Mouse (Mus musculus): ENCODE data around the gene Enthd1. TPM values are rescaled to one million over a fixed set of nuclear protein-coding genes. Genes with fewer than 3 reads are reported as not detected.

Enthd1 gene
- total and polyA plus RNA-seq, 3 experiments: not detected

DNA sequence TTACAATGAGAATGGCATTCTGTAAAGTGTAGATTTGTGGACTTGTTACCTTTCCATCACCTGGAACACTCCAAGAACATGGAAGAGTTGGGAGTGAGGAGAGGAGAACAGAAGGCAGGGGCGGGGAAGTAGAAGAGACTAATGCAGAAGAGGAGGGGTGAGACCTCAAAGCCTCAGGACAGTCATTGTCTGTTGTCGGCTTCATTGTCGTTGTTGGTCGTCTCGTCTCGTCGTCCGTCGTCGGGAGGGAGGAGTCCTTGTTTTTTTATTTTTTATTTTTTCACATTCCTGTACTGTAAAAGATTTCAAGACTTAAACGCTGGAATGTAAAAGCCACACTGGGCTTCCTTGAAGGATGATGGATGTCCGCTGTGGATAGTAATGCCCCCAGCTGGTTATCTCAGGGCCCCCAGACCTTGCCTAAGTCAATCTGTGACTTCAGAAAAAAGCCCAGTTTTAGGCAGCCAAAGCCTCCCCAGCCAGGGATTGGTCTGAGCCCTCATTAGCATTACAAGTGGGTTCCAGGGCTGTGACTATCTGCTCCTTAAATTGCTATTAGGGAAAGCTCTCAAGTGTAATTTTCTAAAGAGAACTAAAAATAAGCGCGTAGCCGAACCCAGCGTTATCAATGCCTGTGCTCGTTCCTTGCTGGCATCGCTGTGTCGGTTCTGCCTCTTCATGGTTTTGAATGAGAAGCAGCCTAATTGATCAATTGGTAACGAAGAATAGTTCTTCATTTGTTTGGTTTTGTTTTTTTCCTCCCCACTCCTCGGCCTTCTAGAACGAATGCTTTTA, 12.4 kb upstream of the Enthd1 start:
- H3K36me3 ChIP-seq (ENCODE audit: control insufficient read depth, insufficient read depth, low read length): no peaks in the 10 kb centered on the region
- H3K27ac ChIP-seq: no peak overlapping the region
- H3K79me2 ChIP-seq (replicated peaks; ENCODE audit: control insufficient read depth, insufficient read depth, low read length): no peaks in the 10 kb centered on the region
- intact Hi-C loops (cut with DNase I): no loop called here
- no peak overlapping the region for H3K9ac ChIP-seq (ENCODE audit: low read depth, low read length)
- no peak for DNase-seq
- H3K4me3 ChIP-seq: no peak overlapping the region
- H3K4me1 ChIP-seq (ENCODE audit: control insufficient read depth, insufficient read depth, low read length): no peaks in the 10 kb centered on the region
- WGBS: 18% methylated on average over 22 of the region's 22 CpGs
- TF ChIP-seq POLR2A (IDR thresholded peaks at IDR 0.05; ENCODE audit: insufficient read depth, low read depth, low read length) (no peak), EP300 (IDR thresholded peaks at IDR 0.05; ENCODE audit: insufficient read depth, low read depth, low read length) (no peak), CTCF (IDR thresholded peaks at IDR 0.05) (no peak)
- no peaks in the 10 kb centered on the region; the same call in 1 of the 2 replicates for H3K27me3 ChIP-seq (ENCODE audit: control insufficient read depth, insufficient read depth, low read length)

DNA sequence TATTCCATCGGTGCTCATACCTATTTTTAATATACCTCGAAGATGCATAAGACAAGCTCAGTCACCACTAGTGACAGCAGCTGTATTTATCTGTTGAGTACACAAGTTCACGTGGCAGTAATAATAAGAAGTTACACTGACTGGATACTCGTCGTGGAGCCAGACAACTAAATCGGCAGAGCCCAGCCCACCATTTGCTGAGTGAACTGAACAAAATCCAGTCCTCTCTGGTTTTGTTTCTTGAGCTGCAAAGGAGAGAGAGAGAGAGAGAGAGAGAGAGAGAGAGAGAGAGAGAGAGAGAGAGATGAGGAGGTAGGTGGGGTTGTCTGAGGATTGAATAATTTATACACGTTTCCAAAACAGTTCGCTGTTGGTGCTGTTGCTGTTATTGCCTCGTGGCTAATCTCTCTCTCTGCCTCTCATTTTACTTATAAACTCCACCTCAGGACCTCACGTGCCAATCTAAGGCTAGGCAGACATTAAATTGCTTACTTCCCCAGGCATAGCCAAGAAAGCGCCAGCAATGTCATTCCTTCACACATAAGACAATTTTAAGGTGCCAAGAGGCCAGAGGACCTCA, 11.5 kb upstream of the Enthd1 start:
- no peak overlapping the region for H3K4me3 ChIP-seq
- no peaks in the 10 kb centered on the region for H3K36me3 ChIP-seq (ENCODE audit: control insufficient read depth, insufficient read depth, low read length)
- TF ChIP-seq EP300 (IDR thresholded peaks at IDR 0.05; ENCODE audit: insufficient read depth, low read depth, low read length) (no peak), CTCF (IDR thresholded peaks at IDR 0.05) (no peak), POLR2A (IDR thresholded peaks at IDR 0.05; ENCODE audit: insufficient read depth, low read depth, low read length) (no peak)
- no peaks in the 10 kb centered on the region; the same call in 1 of the 2 replicates for H3K27me3 ChIP-seq (ENCODE audit: control insufficient read depth, insufficient read depth, low read length)
- 78% methylated on average over 11 of the region's 11 CpGs for WGBS
- no peak overlapping the region for H3K9ac ChIP-seq (ENCODE audit: low read depth, low read length)
- H3K79me2 ChIP-seq (replicated peaks; ENCODE audit: control insufficient read depth, insufficient read depth, low read length): no peaks in the 10 kb centered on the region
- DNase-seq: no peak
- no peak overlapping the region for H3K27ac ChIP-seq
- H3K4me1 ChIP-seq (ENCODE audit: control insufficient read depth, insufficient read depth, low read length): no peaks in the 10 kb centered on the region
- intact Hi-C loops (cut with DNase I): no loop called here

DNA sequence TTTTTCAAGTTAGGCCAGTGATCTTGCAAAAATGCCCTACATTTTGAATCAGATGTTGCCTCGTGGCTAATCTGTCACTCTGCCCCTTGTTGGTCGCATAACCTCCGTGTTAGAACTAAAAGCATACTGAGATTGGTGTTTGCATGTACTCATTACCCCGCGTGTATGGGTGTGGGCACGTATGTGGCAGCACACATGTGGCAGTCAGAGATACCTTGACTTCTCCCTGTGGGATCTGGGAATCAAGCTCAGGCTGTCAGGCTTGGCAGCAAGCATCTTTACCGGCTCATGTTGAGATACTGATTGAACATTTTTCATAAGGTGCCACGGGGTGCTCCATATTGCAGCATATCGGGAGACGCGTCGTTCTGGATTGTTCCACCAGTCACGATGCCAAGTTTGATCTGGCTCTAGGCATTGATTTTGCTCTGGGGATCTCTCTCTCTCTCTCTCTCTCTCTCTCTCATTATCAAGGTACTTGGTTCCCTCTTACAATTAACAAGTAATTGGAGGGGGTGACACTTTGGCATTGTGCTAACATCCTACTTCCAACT, 10.9 kb upstream of the Enthd1 start:
- Histone ChIP-seq H3K9ac (ENCODE audit: low read depth, low read length) (no peak overlapping the region), H3K27ac (no peak overlapping the region), H3K79me2 (replicated peaks; ENCODE audit: control insufficient read depth, insufficient read depth, low read length) (no peaks in the 10 kb centered on the region), H3K27me3 (ENCODE audit: control insufficient read depth, insufficient read depth, low read length) (no peaks in the 10 kb centered on the region; the same call in 1 of the 2 replicates), H3K4me3 (no peak overlapping the region), H3K4me1 (ENCODE audit: control insufficient read depth, insufficient read depth, low read length) (no peaks in the 10 kb centered on the region), H3K36me3 (ENCODE audit: control insufficient read depth, insufficient read depth, low read length) (no peaks in the 10 kb centered on the region)
- TF ChIP-seq EP300 (IDR thresholded peaks at IDR 0.05; ENCODE audit: insufficient read depth, low read depth, low read length) (no peak), POLR2A (IDR thresholded peaks at IDR 0.05; ENCODE audit: insufficient read depth, low read depth, low read length) (no peak), CTCF (IDR thresholded peaks at IDR 0.05) (no peak)
- intact Hi-C loops (cut with DNase I): no loop called here
- 86% methylated on average over 13 of the region's 13 CpGs for whole genome bisulfite sequencing
- no peak for DNase-seq

DNA sequence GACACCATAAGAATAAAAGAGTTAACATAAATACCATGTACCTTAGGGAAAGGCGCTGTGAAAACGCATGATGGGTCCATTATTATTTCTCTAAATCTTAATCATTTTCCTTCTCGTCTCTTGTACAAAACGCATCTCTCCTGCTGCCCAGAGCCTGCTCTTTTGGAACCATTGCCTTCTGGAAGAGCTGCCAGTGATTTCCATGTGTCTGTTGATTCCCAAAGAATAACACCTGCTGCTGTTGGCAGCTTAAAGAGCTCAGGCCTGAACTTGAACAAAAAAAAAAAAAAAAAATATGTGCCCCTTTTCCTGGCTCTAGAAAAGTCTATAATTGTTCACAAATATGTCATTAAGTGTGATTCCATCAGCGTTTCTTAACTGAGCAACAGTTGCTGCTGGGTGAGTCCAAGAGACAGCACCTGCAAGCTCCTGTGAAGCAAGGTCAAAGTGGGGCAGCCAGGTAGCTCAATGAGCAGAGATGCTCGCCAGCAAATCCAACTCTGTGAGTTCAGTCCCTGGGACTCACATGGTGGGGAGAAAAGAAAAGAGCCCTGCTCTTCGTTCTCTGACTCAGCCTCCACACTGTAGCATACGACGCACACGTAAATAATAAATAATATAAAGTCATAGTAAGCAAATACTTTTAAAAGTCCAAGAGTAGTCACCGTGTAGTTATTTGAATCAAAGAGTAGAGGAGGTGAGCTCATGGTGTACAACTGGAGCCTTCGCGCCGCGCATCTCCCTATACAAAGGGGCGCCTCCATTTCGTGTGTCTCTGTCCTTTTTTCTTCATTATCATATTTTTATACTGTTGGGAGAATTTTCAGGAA, 9.5 kb upstream of the Enthd1 start:
- Histone ChIP-seq H3K4me3 (no peak overlapping the region), H3K27me3 (ENCODE audit: control insufficient read depth, insufficient read depth, low read length) (no peaks in the 10 kb centered on the region; the same call in 1 of the 2 replicates), H3K9ac (ENCODE audit: low read depth, low read length) (no peak overlapping the region), H3K27ac (no peak overlapping the region), H3K79me2 (replicated peaks; ENCODE audit: control insufficient read depth, insufficient read depth, low read length) (no peaks in the 10 kb centered on the region), H3K36me3 (ENCODE audit: control insufficient read depth, insufficient read depth, low read length) (no peaks in the 10 kb centered on the region), H3K4me1 (ENCODE audit: control insufficient read depth, insufficient read depth, low read length) (no peaks in the 10 kb centered on the region)
- TF ChIP-seq EP300 (IDR thresholded peaks at IDR 0.05; ENCODE audit: insufficient read depth, low read depth, low read length) (no peak), POLR2A (IDR thresholded peaks at IDR 0.05; ENCODE audit: insufficient read depth, low read depth, low read length) (no peak), CTCF (IDR thresholded peaks at IDR 0.05) (no peak)
- 90% methylated on average over 17 of the region's 17 CpGs for WGBS
- intact Hi-C loops (cut with DNase I): no loop called here
- no peak for DNase-seq

DNA sequence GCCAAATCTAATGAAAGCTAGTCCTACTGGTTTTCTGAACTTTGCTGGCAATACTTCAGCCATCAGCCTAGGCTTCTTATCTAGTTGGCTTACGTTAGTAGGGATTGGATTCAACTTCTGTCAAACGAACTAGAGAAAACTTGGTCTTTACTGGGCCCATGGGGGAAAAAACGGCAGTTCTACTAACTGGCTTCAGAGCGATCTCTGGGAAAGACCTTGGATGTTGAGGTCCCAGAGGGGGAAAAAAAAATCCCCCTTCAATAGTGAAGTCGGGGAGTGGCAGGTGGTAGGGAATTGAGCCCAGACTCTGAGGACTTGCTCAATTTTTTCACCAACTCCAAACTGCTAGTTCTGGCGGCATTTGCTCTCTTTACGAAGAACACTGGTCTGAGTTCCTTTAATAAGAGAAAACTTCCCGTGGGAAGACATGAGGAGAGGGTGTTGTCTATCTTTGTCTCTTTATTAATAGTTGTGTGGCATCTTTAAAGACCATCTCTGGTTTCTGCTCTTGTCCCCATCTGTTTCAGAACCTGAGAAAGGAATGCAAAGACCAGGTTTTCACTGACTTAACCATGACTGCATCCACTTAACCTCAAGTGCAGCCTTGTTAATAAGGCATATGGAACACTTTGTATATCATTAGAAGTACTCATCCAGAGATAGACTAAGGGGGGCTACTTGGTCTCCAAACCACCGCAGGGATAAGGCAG, 8.0 kb upstream of the Enthd1 start:
- intact Hi-C loops (cut with DNase I): no loop called here
- no peaks in the 10 kb centered on the region; the same call in 1 of the 2 replicates for H3K27me3 ChIP-seq (ENCODE audit: control insufficient read depth, insufficient read depth, low read length)
- no peak overlapping the region for H3K4me3 ChIP-seq
- WGBS: 59% methylated on average over 9 of the region's 9 CpGs
- H3K27ac ChIP-seq: no peak overlapping the region
- no peaks in the 10 kb centered on the region for H3K36me3 ChIP-seq (ENCODE audit: control insufficient read depth, insufficient read depth, low read length)
- no peaks in the 10 kb centered on the region for H3K4me1 ChIP-seq (ENCODE audit: control insufficient read depth, insufficient read depth, low read length)
- DNase-seq: peak in 1 of 2 experiments; percentile 16
- no peak for TF ChIP-seq CTCF (IDR thresholded peaks at IDR 0.05)
- no peak for TF ChIP-seq EP300 (IDR thresholded peaks at IDR 0.05; ENCODE audit: insufficient read depth, low read depth, low read length)
- TF ChIP-seq POLR2A (IDR thresholded peaks at IDR 0.05; ENCODE audit: insufficient read depth, low read depth, low read length): no peak
- no peak overlapping the region for H3K9ac ChIP-seq (ENCODE audit: low read depth, low read length)
- no peaks in the 10 kb centered on the region for H3K79me2 ChIP-seq (replicated peaks; ENCODE audit: control insufficient read depth, insufficient read depth, low read length)
